Mouse (Mus musculus): Measurements from ENCODE around the gene Fbf1.

Fbf1 gene

DNA sequence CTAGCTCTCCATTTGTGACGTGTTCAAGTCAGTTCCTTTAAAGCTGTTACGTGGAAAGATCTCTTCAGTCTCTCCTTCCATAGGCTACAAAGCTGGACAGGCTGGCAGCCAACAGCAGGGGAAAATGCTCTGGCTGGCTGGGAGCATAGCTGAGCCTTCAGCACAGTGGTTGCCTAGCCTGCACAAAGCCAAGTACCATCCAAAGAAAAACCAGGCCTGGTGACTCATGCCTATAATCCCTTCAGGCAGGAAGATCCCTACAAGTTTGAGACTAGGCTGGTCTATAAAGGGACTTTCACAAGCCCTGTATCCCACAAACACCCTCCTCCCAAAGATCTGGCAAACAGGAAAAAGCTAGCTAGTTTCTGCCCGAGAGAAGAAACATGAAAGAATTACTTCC lies 17.9 kb upstream of the Fbf1 start:
- no peak for DNase-seq (ENCODE audit: low spot score in 2 of 2)

DNA sequence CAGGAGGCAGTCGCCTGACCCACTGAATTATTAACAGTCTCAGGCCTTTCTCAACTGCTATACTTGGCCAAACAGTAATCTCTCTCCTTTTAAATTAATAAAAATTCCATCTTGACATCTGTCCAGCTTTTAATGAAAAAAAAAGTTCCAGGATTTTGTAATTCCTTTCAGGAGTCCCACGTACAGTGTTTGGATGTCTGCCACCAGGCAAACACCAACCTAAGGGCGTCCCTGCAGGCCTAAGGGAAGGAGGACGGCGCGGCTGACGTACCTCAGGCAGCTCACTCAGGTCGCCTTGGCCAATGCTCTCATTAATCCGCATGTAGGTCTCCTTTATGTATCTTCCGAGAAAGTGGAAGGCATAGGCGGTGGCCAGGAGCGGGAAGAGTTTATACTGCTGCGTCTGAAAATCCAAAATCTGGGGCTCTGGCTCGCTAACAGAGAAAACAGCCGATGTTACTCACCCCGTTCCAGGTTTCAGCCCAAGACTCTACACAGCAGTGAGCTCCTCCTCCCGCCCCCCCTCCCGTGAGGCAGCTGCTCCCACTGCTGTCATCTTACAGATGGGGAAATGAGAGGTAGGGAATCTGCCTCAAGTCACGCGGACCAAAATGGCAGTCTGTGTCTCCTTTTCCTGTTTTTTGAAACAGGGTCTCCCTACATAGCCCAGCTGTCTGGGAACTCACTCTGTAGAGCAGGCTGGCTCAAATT lies 10.6 kb upstream of the Fbf1 start:
- DNase-seq (ENCODE audit: low spot score in 2 of 2): no peak

DNA sequence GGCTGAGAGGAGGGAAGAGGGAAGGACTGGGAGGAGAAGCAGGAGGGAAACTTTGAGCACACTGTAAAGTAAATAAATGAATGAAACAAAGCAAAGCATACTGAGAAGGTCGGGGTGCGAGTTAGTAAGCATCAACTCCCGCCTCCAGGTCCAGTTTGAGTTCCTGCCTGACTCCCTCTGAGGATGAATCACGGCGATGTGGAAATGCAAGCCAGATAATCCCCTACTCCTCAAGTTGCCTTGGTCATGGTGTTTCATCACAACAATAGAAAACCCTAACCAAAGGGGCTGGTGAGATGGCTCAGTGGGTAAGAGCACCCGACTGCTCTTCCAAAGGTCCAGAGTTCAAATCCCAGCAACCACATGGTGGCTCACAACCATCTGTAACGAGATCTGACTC lies 8.0 kb upstream of the Fbf1 start:
- no peak for DNase-seq (ENCODE audit: low spot score in 2 of 2)

DNA sequence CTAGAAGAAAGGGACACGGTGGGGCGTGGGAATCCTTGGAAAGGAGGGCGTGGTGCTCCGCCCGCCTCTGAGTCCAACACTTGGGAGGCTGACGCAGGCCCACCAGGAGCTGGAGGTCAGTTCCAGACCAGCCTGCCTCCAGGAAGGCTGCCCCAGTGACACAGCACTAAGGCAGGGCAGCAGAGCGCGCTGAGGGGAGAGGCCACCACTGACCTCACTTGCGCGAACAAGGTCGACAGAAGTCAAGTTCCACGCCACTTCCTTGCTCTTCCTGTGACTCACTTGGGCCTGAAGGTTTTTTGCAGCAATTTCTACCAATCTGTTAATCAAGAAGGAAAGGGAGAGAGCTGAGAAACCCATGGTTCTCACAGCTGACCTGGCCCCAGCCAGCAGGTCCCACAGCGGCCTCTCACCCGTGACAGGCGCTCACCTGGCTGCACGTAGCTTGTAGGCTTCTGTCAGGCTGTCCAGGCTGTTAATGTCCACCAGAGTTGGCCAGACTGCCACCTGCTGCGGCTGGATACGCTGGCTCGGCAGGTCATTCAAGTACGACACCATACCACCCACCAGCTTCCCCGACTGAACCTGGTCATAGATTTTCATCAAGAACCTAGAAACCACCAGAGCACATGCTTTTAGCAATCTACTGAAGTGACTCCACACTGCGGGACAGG lies 6.9 kb upstream of the Fbf1 start:
- DNase-seq (ENCODE audit: low spot score in 2 of 2): no peak

DNA sequence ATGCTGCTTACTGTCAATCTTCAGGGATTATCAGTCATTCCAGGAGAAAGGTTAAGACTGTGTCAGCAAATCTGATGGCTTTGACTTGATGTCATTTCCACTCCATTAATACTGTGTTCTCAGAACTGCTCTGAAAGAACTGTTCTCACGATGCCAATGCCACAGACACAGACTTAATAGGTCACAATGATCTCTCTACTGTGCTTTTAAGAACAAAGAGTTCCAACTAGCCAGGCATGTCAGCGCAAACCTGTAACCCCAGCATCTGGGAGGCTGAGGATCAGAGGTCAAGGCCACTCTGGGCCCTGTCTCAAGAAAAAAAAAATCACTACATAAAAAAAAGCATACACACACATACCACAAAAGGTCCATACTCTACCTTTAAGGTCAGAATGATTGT lies 4.0 kb upstream of the Fbf1 start:
- DNase-seq (ENCODE audit: low spot score in 2 of 2): no peak

DNA sequence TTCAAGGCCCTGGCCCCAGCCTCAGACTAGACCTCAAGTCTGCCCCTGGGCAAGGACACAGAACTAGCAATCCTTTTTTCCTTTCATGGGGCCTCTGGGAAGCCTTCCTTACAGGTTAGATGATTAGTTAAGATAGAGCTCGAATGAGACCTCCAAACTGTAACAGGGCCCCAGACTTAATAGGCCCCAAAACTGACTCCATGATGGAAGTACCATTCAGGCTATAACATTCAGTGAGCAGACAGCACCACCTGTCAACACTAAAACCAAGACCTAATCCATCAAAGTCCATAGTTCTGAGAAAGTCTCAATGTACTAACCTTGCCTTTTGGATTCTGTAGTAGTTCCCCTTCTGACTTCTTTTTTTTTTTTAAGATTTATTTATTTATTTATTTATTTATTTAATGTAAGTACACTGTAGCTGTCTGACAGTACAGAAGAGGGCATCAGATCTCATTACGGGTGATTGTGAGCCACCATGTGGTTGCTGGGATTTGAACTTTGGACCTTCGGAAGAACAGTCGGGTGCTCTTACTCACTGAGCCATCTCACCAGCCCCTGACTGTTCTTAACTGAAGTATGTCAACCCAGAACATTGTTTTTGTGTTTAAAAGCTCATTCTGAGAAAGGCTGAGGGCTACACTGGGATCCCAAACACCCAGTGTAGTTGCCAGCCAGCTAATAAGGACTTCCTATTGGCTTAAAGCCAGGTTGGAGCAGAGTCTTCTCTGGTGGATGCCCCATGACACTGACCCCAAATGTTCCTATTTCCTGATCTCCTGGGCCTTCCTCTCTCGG lies 2.2 kb upstream of the Fbf1 start:
- no peak for DNase-seq (ENCODE audit: low spot score in 2 of 2)

DNA sequence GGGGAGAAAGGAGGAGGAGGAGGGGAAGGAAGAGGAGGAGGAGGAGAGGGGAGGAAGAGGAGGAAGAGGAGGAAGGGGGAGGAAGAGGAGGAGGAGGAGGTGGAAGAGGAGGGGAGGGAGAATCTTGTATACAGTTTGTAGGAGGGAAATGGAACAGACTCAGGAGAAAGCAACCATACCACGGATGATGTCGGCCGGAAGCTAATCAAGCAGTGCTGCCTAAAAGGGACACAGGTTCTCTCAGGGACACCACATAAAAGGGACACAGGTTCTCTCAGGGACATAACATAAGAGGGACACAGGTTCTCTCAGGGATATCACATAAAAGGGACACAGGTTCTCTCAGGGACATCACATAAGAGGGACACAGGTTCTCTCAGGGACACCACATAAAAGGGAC lies 1.2 kb upstream of the Fbf1 start:
- no peak for DNase-seq (ENCODE audit: low spot score in 2 of 2)

DNA sequence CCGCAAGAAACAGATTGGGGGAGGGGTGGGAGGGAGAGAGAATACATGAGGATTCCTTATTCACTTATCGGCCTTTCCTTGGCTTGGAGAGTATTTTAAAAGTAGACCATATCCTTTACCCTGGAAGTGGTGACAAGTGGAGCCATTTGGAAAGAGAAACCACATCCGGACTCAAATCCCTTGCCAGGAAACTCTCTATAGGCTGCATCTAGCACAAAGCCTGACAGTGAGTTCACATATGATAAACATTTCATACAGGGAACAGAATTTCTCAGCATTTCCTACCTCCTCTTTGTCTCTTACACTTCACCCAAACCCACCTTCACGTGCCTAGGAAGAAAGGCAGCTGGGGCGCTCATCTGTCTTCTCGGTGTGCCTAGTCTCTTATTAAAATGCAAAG lies 734 bp downstream of the Fbf1 start:
- DNase-seq (ENCODE audit: low spot score in 2 of 2): no peak

DNA sequence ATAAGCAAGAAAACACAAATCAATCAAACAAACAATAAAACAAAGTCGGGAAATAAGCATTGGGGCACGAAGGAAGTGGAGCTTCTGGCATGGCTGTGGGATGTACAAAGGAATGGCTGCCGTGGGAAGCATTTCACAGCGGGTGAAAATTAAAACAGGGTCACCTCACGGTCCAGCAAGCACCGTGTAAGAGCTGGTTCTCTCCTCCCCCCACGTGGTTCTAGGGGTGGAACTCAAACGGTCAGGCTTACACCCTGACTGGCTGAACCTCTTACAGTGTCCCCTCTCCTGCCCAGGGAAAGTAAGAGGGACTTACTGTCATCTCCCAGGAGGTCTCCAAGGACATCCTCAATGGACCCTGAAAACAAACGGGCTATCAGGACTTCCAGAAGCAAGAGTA lies 5.0 kb downstream of the Fbf1 start:
- no peak for DNase-seq (ENCODE audit: low spot score in 2 of 2)

DNA sequence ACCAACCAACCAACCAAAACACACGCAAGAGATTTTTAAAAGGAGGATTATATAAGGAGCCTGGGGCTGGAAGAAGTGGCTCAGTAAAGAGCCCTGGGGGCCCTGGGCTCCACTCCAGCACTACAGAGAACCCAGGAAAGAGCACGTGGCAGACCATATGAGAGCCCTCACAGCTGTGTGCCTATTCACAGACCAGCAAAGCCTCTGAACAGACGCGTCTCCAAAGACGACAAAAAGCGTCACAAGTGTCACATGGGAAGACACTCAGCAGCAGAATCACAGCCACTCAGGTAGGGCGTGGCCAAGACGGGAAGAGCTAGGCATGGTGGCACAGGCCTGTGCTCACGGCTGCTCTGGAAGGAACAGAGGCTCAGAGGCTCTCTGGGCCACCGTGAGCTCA lies 5.8 kb downstream of the Fbf1 start:
- no peak for DNase-seq (ENCODE audit: low spot score in 2 of 2)

DNA sequence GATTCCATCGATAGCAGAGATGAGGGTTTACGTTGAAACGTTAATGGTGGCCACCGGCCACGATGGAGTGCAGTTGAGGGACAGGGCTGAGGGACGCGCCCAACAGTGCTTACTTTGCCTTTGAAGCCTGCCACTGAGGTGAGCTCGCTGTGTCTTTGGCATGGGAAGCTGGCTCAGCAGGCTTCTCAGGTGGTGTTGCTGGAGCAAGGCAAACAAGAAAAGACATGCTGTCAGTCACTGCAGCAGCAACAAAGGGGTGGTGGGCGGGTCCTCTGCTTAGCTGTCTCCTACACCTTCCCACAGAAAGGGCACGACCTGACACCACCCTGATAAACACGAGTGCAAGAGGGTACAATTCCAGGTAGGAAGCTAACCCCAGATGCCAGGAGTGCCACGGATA lies 6.7 kb downstream of the Fbf1 start:
- no peak for DNase-seq (ENCODE audit: low spot score in 2 of 2)

DNA sequence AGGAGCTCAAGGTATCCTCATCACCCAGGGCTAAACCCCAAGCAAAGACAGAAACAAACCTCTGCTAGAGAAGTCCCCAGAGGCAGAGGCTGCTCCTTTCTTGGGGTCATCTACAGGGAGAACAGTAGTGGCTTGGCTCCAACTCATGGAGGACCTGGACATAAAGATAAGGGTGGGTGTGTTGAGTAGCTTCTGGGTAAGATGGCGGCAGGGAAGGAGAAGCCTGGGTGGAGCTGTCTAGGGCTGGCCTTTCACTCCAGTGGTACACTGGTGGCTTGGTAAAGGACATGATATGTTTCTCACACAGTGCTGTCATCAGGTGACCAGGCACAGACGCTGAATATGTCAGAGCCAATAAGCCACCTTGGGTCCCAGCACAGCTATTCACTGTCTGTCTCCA lies 17.0 kb downstream of the Fbf1 start:
- peak; percentile 60 to 70 for DNase-seq (ENCODE audit: low spot score in 2 of 2)

DNA sequence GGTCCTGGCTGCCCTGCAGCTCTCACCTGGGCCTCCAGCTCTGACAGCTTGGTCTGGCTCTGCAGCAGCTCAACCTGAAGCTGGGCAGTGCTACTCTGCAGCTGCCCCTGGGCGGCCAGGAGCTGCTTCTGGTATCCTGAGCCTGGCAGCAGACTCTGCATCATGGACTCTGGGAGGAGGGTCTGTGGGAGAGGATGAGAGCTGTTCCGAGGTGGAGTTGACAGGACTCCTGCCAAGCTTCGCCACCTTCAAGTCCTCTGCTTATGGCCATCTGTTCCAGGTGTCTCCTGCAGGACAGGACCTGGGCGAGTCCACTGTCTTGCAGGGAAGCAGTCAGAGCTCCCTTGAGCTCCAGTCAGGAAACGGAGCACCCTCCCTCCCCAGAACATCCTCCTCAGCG lies 18.6 kb downstream of the Fbf1 start:
- no peak for DNase-seq (ENCODE audit: low spot score in 2 of 2)

DNA sequence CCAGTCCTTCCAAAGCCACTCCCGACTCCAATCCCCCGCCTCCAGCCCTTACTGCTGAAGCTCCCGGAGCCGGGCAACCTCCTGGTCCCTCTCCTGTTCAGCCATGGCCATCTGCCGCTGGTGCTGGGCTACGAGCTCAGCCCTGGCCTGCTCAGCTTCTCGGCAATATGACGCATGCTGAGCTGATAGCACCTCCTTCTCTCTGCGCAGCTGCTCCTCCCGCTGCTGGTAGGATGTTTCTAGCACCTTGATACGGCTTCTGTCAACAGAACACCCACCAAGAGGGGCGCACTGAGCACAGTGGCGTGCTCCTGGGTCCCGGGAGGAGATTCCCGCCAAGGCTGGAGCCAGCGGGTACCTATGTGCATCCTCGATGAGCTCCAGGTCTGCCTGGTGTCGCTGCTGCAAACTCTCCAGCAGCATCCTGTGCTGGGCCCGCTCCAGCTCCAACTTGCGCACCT lies 19.2 kb downstream of the Fbf1 start:
- DNase-seq (ENCODE audit: low spot score in 2 of 2): no peak

DNA sequence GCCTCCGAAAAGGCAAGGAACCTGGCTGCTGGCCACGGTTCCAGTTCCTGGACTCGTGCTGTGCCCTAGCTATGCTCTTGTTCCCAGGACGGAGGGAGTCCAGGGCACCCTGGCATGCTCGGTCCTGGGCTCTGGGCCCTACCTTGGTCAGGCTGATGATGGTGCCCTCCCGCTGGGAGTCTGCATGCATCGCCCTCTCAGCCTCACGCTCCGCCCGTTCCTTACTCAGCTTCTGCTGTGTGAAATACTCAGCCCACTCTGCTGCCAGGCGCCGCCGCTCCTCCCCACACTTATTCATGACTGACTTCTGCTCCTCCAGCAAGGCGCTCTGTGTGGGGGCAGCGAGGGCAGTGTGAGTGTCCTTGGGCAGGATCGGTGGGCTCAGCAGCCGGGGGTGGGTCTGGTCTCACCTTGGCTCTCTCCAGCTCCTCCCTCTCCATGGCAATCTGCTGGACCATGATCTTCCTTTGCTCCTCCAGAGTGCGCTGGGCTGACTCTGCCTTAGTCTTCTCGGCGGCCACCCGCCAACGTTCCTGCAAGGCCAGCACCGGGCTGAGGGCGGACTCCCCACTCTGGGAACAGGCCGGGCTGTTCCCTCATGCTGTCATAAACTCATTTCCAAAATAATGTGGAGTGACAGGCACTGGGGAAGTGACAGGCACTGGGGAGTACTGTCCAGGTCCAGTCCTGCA lies 21.5 kb downstream of the Fbf1 start:
- DNase-seq (ENCODE audit: low spot score in 2 of 2): no peak

DNA sequence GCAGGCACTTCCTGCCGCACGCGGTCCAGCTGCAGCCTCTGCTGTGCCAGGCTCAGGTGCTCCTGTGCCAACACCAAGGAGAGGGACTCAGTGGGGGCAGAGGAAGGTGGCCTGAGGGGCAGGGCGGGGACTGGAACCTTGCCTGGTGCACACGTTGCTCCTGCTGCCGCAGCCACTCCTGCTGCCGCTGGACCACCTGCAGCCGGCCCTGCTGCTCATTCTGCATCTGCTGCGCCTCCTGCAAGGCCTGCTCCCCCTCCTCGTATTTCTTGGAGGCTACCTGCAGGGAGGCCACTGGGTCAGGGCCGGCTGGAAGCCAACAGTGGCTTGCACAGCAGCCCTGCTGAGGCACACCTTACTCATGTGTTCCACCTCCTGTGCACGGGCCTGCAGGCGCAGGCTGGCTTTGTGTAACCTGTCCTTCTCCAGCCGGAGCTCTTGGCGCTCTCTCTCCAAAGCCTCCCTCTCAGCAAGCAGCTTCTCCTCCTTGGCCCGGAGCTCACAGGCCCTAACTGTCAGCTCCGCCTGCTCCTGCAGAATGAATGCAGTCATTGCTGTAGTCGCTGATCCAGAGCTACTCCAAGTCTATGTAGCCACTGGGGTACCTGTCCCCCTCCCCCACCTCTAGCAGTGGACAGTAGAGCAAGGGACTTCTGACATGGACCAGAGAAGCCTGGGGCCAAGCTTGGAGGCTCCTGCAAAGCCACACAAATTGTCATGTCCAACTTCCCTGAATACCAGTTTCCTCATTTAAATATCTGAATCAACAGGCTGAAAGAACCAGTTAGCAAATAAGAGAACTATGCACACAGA lies 22.3 kb downstream of the Fbf1 start:
- no peak for DNase-seq (ENCODE audit: low spot score in 2 of 2)

DNA sequence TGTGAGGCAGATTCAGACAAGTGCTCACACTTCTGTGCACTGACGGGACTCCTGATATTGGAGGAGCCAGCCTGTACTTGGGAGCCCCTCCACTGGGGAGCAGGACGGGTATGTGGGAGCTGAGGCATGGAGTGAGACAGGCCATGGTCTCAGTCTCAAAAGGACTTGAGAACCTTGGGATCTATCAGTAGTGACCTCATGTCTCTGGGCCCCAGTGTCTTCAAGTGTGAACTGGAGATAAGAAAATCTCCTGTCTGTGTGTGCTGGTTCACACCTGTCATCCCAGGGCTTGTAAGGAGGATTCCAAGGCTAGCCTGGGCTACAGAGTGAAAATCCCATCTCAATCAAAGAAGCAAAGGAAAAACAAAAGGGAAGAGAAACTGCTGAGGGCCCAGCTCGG lies 24.5 kb downstream of the Fbf1 start:
- no peak for DNase-seq (ENCODE audit: low spot score in 2 of 2)

DNA sequence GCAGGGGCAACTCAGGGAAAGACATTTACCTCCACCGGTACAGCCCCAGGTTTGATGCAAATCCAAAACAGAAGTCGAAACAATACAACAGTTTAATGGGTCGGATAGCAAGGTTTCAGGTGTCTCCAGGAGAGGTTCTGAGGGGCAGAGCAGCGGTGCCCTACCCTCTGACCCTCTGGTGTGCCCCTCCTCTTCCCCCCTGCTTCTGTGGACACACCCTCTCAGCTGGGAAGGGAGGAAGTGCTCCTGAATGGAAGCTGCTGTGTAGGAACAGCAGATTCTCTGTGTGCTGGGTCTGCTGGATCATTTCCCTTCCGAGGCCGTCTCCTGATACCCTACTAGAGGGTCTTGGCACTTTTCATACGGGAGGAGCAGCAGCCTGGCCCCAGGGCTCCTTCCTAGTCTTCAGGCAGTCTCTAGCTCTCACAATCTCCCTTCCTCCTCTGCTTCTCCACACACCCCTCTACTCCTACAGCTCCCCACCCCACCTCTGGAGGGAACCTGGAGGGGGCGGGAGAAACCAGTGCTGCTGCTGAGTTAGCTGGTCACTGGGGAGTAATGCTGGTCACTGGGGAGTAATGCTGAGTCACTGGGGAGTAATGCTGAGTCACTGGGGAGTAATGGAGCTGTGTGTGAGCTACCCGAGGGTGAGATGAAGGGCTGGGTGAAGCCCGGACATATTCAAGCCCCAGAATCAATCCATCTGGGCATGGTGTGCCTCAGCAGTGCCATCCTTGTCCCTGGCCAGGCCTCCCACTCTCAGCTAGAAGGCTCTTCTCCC lies 25.6 kb downstream of the Fbf1 start:
- DNase-seq (ENCODE audit: low spot score in 2 of 2): peak; percentile 78 to 81

DNA sequence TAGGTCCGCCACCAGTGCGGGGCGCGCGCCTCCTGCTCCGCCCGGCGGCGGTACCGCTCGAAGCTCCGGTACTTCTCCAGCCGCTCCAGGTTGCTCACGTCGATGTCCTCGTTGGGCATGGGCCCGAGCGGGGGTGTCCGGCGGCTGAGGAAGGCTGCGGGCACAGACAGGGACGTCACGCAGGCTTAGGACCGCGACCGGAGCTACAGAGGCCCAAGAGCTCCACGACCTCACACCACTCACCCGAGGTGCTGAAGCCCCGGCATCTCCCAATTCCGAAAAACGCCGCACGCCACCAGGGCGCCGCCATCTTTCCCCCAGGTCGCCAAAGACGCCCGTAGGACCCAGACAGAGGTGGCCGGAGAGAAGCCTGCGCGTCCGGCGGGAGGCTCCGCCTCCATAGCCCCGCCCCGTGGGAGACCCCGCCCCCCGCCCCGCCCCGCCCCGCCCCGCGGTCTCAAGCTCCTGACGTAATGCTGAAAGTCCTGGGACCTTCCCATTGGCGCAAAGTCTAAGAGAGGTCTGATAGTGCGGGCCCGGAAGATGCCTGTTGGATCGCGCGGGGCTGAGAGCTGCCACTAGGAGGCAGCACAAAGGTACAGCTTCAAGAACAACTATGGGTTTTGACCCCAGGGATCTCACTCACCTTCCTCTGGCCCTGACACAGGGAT lies 29.4 kb downstream of the Fbf1 start, which contains the start of gene Mrpl38:
TSS of gene Mrpl38 (minus strand) at position 401 of the 671 bp plus-strand sequence.
- peak; percentile 85 to 95 for DNase-seq (ENCODE audit: low spot score in 2 of 2)

DNA sequence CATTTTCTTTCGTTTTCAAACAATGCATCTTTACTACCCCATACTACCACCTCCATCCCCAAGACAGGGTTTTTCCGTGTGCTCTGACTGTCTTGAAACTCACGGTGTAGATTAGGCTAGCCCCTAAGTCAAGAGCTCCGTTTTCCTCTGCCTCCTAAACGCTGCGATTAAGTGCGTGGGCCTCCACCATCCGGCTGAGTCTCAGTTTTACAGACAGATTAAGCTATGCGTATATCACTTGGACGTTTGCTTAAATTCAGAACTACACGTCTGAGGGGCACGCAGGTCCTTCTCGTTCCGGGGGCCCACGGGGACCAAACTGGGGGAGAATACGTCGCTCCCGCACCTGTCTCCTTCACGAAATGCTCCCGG lies 29.9 kb downstream of the Fbf1 start:
- DNase-seq (ENCODE audit: low spot score in 2 of 2): no peak

Data from spleen, postnatal 4 days (tissue).